Mouse (Mus musculus) embryonic fibroblast, embryonic 13.5 days (primary cell): Measurements from ENCODE around the gene Rtp3.

ENCODE experiments used
- CTCF ChIP-seq: IDR thresholded peaks from 2 replicates; pipeline ENCODE4 v1.5.1; 2011; ENCODE audit warnings: mild to moderate bottlenecking, control low read depth, low read length, moderate library complexity, borderline replicate concordance; ENCODE audit not compliant: insufficient read depth
- POLR2A ChIP-seq: IDR thresholded peaks from 2 replicates; pipeline ENCODE4 v1.6.1; 2011; ENCODE audit warnings: low read depth, mild to moderate bottlenecking, control low read depth, low read length, moderate library complexity

DNA sequence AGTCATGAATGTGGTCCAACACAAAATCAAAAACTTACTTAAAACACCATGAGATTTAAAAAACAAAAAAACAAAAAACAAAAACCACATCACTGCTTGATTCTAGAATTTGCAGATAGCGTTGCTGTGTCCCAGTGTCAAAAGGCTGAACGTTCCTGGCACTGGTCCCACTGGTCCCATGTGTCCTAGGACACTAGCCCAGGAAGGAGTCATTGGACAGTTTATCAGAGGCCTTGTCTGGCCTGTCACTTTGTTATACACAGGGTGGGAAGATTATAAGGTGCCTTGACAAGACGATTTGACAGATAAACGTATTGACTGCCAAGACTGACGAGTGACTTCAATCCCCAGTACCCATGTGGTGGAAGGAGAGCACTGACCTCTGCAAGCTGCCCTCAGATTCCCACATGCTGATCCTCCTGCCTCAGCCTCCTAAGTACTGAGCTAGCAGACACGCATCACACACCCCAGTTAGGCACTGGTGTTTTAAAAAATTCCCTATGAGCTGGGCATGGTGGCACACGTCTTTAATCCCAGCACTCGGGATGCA, 26.7 kb downstream of the Rtp3 start:
- TF ChIP-seq CTCF = no peak
- no peak for TF ChIP-seq POLR2A
